Mouse (Mus musculus) erythroblast, embryonic 14.5 days (primary cell): ENCODE measurements around the gene Aco2. TPM values are rescaled to one million over a fixed set of nuclear protein-coding genes. Genes with fewer than 3 reads are reported as not detected.

Experiments
- H3K27me3 ChIP-seq: 2 replicates; pipeline ENCODE4 v1.6.1; 2012; ENCODE audit warnings: inconsistent platforms; ENCODE audit not compliant: control insufficient read depth
- H3K36me3 ChIP-seq: 2 replicates; pipeline ENCODE4 v1.6.1; 2012; ENCODE audit warnings: mild to moderate bottlenecking, inconsistent platforms; ENCODE audit not compliant: control insufficient read depth
- H3K4me1 ChIP-seq: 2 replicates; pipeline ENCODE4 v1.6.1; 2012; ENCODE audit warnings: inconsistent platforms; ENCODE audit not compliant: control insufficient read depth
- H3K4me3 ChIP-seq: replicated peaks from 2 replicates; pipeline ENCODE3; 2012; ENCODE audit warnings: moderate library complexity, mild to moderate bottlenecking, inconsistent platforms
- H3K9me3 ChIP-seq: 2 replicates; pipeline ENCODE4 v1.6.1; 2012; ENCODE audit warnings: low read length, inconsistent platforms, mixed read lengths; ENCODE audit not compliant: control insufficient read depth
- GATA1 ChIP-seq: IDR thresholded peaks from 2 replicates; pipeline ENCODE4 v1.6.1; 2012; ENCODE audit warnings: low read length, inconsistent platforms, mixed read lengths
- TAL1 ChIP-seq: IDR thresholded peaks from 3 replicates; pipeline ENCODE4 v1.6.1; 2012; ENCODE audit warnings: low read length, inconsistent platforms, mixed read lengths
- polyA plus RNA-seq: library from polyadenylated mRNA; stranded (reverse); fragments of >175 nt; gene quantifications from 2 replicates; pipeline ENCODE4 v1.2.3, GENCODE M21; 2012

Gene Aco2
- polyA plus RNA-seq, 1 experiment = 19.1 TPM

DNA sequence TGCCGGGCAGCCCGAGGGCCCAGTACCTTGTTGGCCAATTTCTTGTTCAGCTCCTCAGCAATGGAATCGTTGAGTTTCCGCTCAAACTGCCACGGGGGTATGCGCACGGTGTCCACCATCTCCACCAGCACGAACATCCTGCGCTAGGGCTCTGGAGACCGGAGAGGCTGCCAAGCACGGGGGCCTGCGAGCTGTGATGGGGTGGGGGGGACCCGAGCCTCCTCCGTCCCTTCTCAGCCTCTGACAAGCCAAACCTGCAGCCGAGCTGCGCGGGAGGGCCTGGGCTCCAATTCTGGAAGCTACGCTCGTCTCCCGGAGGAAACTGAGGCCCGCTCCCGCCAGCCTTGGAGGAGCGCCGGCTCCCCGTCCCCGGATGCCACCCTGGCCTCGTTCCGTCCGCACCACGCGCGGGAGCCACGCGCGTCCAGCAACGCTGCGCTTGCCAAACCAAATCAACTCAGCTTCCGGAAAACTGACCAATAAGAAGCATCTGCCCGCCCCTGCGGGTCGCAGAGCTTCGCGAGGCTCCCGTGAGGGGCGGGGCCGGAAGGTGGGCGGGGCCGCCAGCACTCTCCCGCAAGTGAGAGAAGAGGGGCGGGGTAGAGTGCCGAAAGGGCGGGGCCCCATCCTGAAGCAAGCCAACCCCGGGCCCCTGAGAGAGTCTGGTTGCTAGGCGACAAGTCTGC is 53.8 kb downstream of the Aco2 start, which contains the start of gene Polr3h:
Gene Polr3h, minus strand, starts transcription at position 481 of the 686 bp plus-strand sequence.
- Histone ChIP-seq H3K9me3 (no peaks in the 10 kb centered on the region), H3K4me1 (peaks cover 65% of the 10 kb centered on the region), H3K27me3 (no peaks in the 10 kb centered on the region), H3K4me3 (peak within 1 kb of the TSS; percentile 72), H3K36me3 (peaks cover 43% of the 10 kb centered on the region)
- TF ChIP-seq GATA1 (no peak), TAL1 (no peak)

DNA sequence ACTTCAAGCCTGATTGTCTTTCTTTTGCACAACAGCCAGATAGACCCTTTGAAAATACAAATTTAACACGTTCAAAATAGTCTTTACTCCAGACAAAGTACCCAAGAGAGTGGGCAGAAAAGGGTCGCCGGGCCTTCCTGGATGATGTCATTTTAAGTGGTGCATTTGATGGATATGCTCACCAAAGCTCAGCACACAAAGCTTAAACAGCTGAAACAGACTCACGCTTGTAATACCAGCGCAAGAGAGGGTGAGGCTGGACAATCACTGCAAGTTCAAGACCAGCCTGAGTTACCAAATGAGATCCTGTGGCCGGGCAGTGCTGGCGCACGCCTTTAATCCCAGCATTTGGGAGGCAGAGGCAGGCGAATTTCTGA is 54.3 kb downstream of the Aco2 start:
- Histone ChIP-seq H3K9me3 (no peaks in the 10 kb centered on the region), H3K27me3 (no peaks in the 10 kb centered on the region), H3K36me3 (peaks cover 37% of the 10 kb centered on the region), H3K4me3 (peak overlapping the region; percentile 72), H3K4me1 (peaks cover 61% of the 10 kb centered on the region)
- TF ChIP-seq TAL1 (no peak), GATA1 (no peak)

DNA sequence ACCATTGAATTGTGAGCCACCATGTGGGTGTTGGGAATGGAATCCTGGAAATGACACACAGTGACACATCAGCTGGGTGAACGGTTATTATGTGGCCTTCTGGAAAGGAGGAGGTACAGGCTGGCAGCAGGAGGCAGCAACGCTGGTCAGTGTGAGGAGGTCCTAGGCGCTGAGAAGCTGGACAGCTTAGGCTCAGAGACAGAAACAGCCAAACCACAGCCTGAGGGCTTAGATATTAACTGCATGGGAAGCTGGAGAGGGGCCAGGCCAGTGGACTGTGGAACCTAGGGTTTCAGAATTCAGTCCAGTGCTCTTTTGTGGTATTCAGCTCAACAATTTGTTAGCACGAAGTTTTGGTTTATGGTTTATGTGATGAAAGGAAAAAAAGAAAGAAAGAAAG is 55.6 kb downstream of the Aco2 start:
- no peaks in the 10 kb centered on the region for H3K9me3 ChIP-seq
- no peak overlapping the region for H3K4me3 ChIP-seq
- H3K4me1 ChIP-seq = peaks cover 51% of the 10 kb centered on the region
- peaks cover 4% of the 10 kb centered on the region for H3K27me3 ChIP-seq
- TF ChIP-seq TAL1 = no peak
- H3K36me3 ChIP-seq = peaks cover 24% of the 10 kb centered on the region

DNA sequence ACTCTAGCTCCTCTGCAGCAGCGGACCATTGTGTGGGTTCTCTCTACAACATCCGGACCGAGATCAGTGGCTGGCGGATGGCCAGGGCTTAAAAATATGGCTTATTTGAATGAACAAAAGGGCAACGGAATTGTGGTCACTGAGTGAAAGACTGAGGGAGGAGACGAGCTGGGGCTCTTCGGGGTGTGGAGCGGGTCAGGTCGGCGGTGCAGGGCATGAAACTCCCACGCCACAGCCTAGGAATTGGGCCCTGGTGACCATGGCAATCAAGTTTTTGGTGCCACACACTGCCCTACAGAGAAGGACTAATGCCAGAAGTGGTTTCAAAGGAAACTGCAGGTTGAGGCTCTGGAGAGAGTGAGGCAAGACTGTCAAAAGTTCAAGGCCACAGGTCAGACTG is 56.2 kb downstream of the Aco2 start:
- Histone ChIP-seq H3K9me3 (no peaks in the 10 kb centered on the region), H3K4me3 (no peak overlapping the region), H3K4me1 (peaks cover 48% of the 10 kb centered on the region)

DNA sequence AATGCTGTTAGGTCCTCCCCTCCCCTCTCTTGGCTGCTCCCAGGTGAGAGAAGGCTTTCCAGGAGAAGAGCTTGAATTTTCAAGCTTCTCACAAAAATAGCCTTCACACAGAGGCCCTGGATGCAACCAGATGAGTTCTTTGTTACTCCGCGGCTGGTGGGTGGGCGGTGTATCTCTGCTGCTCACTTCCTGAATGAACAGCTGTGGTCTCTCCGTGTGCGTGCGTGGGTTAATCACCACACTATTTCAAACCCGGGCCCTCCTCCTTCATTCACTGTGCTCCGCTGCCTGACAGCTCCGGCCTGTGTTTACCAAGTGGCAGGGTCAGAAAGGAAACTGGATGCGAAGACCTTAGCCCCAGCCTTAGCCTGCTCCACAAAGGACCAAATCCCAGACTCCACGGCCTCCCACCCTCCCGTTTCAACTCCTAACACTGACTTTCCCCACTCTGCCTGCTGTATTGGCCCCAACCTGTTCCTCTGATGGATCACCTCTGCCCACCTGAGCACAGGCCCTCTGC is 60.9 kb downstream of the Aco2 start:
- no peak for TF ChIP-seq GATA1
- TF ChIP-seq TAL1 = no peak
- H3K4me1 ChIP-seq = peaks cover 13% of the 10 kb centered on the region
- peaks cover 44% of the 10 kb centered on the region for H3K27me3 ChIP-seq
- H3K9me3 ChIP-seq = no peaks in the 10 kb centered on the region
- H3K36me3 ChIP-seq = peaks cover 3% of the 10 kb centered on the region
- H3K4me3 ChIP-seq = no peak overlapping the region

More for the DNA sequence above, 56.2 kb downstream of the Aco2 start:
- H3K36me3 ChIP-seq = peaks cover 21% of the 10 kb centered on the region
- TF ChIP-seq GATA1 = no peak
- TF ChIP-seq TAL1 = no peak
- H3K27me3 ChIP-seq = peaks cover 9% of the 10 kb centered on the region

DNA sequence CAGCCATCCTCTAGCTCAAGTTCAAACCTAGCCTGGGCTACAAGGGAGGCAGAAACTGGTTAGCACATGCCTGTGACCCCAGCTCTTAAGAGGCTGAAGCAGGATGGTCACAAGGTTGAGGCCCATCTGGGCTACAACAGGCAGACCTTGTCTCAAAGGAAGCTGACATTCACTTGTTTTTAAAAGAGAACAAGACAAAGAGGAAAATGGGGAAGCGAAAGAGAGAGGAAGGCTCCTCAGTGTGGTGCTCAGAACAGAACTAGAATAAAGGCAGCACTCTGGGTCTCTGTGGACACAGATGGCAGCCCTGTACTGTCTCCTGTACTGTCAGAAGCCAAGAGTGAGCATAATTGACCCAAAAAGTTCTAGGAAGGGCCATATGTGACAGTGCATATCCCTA is 61.9 kb downstream of the Aco2 start:
- peaks cover 18% of the 10 kb centered on the region for H3K4me1 ChIP-seq
- H3K27me3 ChIP-seq = peaks cover 48% of the 10 kb centered on the region
- no peak for TF ChIP-seq GATA1
- no peak for TF ChIP-seq TAL1
- H3K36me3 ChIP-seq = no peaks in the 10 kb centered on the region
- H3K4me3 ChIP-seq = no peak overlapping the region
- H3K9me3 ChIP-seq = no peaks in the 10 kb centered on the region

DNA sequence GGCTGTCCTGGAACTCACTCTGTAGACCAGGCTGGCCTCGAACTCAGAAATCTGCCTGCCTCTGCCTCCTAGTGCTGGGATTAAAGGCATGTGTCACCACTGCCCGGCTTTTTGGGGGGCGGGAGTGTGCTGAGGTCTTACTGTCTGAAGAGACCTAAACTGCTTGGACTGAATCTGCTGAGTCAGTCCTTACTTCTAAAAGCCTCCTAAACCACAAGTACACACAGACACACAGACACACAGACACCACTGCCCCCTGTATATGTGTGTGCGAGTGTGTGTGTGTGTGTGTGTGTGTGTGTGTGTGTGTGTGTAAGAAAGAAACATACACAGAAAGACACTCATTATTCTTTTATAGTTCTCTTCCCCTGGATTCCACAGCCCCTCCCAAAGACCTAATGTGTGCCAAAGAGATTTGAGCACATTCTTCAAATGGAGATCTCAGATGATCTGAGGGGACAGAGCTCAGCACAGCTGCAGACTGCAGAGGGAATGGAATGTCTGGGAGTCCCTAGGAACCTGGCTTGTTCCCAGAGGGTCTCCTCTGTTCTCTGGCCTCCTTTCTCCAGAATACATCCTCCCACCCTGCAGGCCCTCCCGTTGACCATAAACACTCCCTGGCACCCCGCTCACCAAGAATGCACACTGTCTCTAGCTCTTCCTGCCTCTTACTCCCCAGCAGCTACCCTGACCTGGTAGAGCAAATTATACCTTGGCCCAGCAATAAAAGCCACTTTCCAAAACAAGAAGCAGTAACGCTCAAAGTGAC is 63.9 kb downstream of the Aco2 start:
- H3K27me3 ChIP-seq = peaks cover 48% of the 10 kb centered on the region
- H3K36me3 ChIP-seq = no peaks in the 10 kb centered on the region
- peaks cover 34% of the 10 kb centered on the region for H3K4me1 ChIP-seq
- no peak for TF ChIP-seq TAL1
- no peak for TF ChIP-seq GATA1
- no peaks in the 10 kb centered on the region for H3K9me3 ChIP-seq
- H3K4me3 ChIP-seq = no peak overlapping the region

DNA sequence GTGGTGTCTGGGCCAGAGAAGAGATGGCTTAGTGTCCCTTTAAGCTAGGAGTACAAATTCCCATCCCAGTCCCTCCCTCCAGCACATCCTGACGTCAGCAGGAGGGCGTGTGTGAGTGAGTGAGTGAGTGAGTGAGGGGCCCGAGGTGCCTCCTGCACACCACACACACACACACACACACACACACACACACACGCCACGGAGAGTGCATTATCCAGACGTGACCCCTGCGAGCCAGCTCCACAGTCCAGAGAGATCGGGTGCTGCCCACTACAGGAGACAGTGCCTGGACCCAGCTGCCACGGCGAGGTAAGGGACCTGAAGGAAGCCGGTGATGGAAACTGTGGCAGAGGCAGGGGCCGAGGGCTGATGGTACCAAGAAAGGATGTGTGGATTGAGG is 64.6 kb downstream of the Aco2 start, which contains the start of gene Csdc2:
Gene Csdc2, plus strand, starts transcription at position 81 of the 400 bp plus-strand sequence.
- TF ChIP-seq TAL1 = no peak
- TF ChIP-seq GATA1 = no peak
- Histone ChIP-seq H3K27me3 (peaks cover 48% of the 10 kb centered on the region), H3K36me3 (no peaks in the 10 kb centered on the region), H3K9me3 (no peaks in the 10 kb centered on the region), H3K4me1 (peaks cover 34% of the 10 kb centered on the region), H3K4me3 (peak within 1 kb of the TSS; percentile 3)

DNA sequence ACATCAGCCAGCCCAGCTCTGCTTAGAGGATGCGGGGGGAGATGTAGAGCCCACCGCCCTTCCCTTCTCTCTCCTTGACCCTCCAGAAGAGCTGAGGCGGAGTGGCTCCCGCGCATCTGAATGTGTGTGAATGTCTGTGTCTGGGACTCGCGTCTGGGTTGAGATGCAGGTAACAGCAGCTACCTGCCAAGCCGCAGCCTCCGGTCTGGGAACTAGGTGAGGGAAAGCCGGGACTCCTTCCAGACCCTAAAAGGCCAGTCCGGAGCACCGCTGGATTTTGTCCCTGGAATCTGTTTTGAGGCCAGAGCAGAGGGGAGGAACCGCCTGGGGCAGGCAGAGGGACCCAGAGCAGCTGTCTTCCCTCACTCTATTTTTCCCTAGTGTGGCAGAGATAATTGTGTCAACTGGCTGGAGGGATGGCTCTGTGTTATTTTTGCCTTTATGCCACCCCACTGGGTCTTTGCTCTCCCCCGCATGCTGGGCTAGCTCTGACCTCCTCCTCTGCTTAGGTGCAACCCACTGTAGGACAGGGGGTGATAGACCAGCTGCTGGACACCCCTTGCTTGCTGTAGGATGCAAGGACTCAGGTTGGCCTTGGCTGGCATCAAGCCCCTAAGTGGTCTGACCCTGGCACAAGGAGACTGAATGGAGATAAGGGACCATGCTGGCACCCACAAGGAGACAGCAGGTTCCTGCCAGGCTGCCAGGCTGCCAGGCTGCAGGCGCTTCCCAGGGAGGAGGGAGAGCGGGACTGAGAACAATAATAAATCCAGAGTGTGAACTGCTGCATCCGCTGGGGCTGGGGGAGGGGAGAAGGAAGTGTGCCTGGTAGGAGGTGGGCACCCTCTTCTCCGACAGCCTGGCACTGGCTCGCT is 65.2 kb downstream of the Aco2 start:
- peaks cover 36% of the 10 kb centered on the region for H3K4me1 ChIP-seq
- H3K27me3 ChIP-seq = peaks cover 47% of the 10 kb centered on the region
- no peak for TF ChIP-seq TAL1
- TF ChIP-seq GATA1 = no peak
- no peaks in the 10 kb centered on the region for H3K9me3 ChIP-seq
- H3K36me3 ChIP-seq = no peaks in the 10 kb centered on the region
- H3K4me3 ChIP-seq = no peak overlapping the region
